Mouse (Mus musculus) midbrain, postnatal 0 days (tissue): ENCODE measurements at regions not wholly inside any gene's neighbourhood (a gene's known extent, or its start where the extent isn't known, plus 50 kb on each side); places are given as distances from the start of the nearest gene placed in this dataset.
A peak's percentile ranks its signal among the peaks of the same experiment; 100 is the strongest.

Experiments
- ATAC-seq: fragments of 200-750 bp; cut with Nextera tagmentation; 2 replicates; pipeline ENCODE4 v1.8.0; 2017; ENCODE audit warnings: moderate number of reproducible peaks, mild to moderate bottlenecking, moderate TSS enrichment, moderate library complexity; ENCODE audit not compliant: low FRiP score
- DNase-seq: peaks from one replicate; pipeline ENCODE4 v3.0.0-alpha.2; 2015; ENCODE audit warnings: low spot score
- H3K27ac ChIP-seq: fragments of 300-500 bp; sonication (generic); 2 replicates; pipeline ENCODE4 v1.5.1; 2014; ENCODE audit warnings: low read depth, mild to moderate bottlenecking, low read length, mixed read lengths
- H3K27me3 ChIP-seq: fragments of 300-500 bp; sonication (generic); 2 replicates; pipeline ENCODE4 v1.6.1; 2014; ENCODE audit warnings: low read length, control low read depth, mixed read lengths; ENCODE audit not compliant: insufficient read depth
- H3K36me3 ChIP-seq: fragments of 300-500 bp; sonication (generic); 2 replicates; pipeline ENCODE4 v1.6.1; 2014; ENCODE audit warnings: low read length, control low read depth, mixed read lengths; ENCODE audit not compliant: insufficient read depth
- H3K4me1 ChIP-seq: fragments of 300-500 bp; sonication (generic); 2 replicates; pipeline ENCODE4 v1.6.1; 2014; ENCODE audit warnings: mild to moderate bottlenecking, control low read depth, antibody characterized with exemption, low read length, mixed read lengths; ENCODE audit not compliant: insufficient read depth
- H3K4me2 ChIP-seq: fragments of 300-500 bp; sonication (generic); 2 replicates; pipeline ENCODE4 v1.6.1; 2014; ENCODE audit warnings: low read depth, mild to moderate bottlenecking, low read length, mixed read lengths; ENCODE audit not compliant: poor library complexity, severe bottlenecking
- H3K4me3 ChIP-seq: fragments of 300-500 bp; sonication (generic); 2 replicates; pipeline ENCODE4 v1.5.1; 2014; ENCODE audit warnings: low read depth, mild to moderate bottlenecking, low read length, moderate library complexity
- H3K9ac ChIP-seq: fragments of 300-500 bp; sonication (generic); replicated peaks from 2 replicates; pipeline ENCODE4 v1.6.1; 2014; ENCODE audit warnings: mild to moderate bottlenecking, low read length, moderate library complexity, mixed read lengths; ENCODE audit not compliant: poor library complexity, severe bottlenecking
- H3K9me3 ChIP-seq: fragments of 300-500 bp; sonication (generic); 2 replicates; pipeline ENCODE4 v1.6.1; 2016; ENCODE audit warnings: low read length, control low read depth
- CTCF ChIP-seq: IDR thresholded peaks from 2 replicates; pipeline ENCODE4 v1.5.1; 2016; ENCODE audit warnings: antibody characterized with exemption, mild to moderate bottlenecking
- WGBS: fragments of 180-500 bp; shearing (Covaris S2); extraction: QIAGEN DNeasy Blood & Tissue Kit; methylation state at CpG from one replicate; pipeline ENCODE4 v1.1.7; 2014; 5-methylcytosine and 5-hydroxymethylcytosine counted together

DNA sequence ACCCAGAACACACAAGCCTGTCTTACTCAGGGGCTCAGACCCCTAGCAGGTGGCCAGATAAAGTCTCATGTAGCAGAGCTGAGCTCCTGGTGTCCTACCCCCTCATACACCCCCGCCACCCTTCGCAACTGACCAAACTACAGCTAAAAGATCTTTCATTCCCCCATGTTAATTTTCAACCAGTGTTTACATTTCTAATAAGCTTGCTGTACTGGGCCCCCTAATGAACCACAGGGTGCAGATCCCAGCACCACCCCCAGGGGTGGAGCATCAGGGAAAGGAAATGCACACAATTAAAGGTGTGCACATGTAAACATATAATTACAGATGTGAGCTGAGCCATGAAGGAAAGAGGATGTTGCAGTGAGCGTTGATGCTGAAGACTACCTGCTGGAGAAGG, 54.6 kb upstream of the Stx16 start:
- Histone ChIP-seq H3K4me1 (no peaks in the 10 kb centered on the region; the same call in 1 of the 2 replicates), H3K9ac (no peak overlapping the region), H3K4me3 (no peak overlapping the region), H3K27me3 (no peaks in the 10 kb centered on the region), H3K9me3 (no peaks in the 10 kb centered on the region), H3K27ac (no peak overlapping the region), H3K36me3 (no peaks in the 10 kb centered on the region), H3K4me2 (no peak overlapping the region)
- no peak for DNase-seq
- ATAC-seq = no peak
- TF ChIP-seq CTCF = no peak
- 91% methylated on average over 3 of the region's 3 CpGs for WGBS

DNA sequence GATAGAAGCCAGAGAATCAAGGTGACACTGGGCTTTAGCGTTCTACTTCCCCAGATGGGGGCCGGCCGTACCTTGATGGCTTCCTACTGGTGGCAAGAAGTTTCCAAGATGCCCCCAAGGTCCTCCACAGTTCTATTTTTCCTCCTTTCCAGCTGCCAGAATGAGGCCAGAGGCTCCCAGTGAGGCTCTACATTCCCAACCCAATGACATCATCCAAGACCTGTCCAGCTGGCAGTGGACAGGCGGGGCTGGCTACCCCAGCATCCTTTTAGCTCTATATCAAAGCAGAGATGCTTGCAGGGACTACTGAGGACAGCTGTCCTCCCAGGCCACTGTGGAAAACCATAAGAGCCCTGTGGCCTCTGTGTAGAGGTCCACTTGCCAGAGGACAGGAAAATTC, 53.8 kb upstream of the Stx16 start:
- no peak for ATAC-seq

DNA sequence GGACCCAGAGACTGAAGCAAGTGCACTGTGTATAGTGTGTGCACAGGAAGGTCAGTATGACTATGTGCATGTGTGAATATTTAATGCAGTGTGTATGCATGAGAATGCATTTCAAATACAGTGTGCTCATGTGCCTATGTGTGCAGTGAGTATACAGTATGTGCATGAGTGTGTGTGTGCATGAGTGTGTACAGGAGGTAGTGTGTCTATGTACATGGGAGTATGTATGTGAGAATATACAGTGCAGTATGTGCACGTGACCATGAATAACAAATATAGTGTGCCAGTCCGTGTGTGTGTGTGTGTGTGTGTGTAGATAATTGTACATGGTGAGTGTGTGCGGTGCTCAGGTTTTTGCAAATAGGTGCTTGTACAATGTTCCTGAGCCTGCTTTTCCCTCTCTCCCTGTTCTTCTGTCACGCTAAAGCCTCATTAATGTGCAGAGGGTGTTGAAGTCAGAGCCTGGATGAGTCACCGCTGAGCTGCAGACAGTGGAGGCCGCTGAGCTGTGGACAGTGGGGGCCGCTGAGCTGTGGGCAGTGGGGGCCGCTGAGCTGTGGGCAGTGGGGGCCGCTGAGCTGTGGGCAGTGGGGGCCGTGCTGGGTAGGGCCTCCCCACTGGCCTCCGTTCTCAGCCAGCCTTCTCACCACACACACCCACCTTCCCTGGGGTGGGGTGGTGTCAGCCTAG, 50.8 kb upstream of the Stx16 start:
- ATAC-seq (peak; percentile 50; the same call in 1 of the 2 replicates), DNase-seq (no peak)
- Histone ChIP-seq H3K27ac (no peak overlapping the region), H3K4me2 (no peak overlapping the region), H3K4me3 (no peak overlapping the region), H3K27me3 (no peaks in the 10 kb centered on the region), H3K9ac (no peak overlapping the region), H3K4me1 (no peaks in the 10 kb centered on the region), H3K36me3 (no peaks in the 10 kb centered on the region), H3K9me3 (no peaks in the 10 kb centered on the region)
- 53% methylated on average over 11 of the region's 11 CpGs for WGBS
- no peak for TF ChIP-seq CTCF

More for the DNA sequence above, 53.8 kb upstream of the Stx16 start:
- Histone ChIP-seq H3K27ac (no peak overlapping the region), H3K4me3 (no peak overlapping the region), H3K4me1 (no peaks in the 10 kb centered on the region; the same call in 1 of the 2 replicates), H3K9me3 (no peaks in the 10 kb centered on the region), H3K9ac (no peak overlapping the region), H3K27me3 (no peaks in the 10 kb centered on the region), H3K36me3 (no peaks in the 10 kb centered on the region), H3K4me2 (no peak overlapping the region)
- WGBS = 98% methylated on average over 4 of the region's 4 CpGs
- DNase-seq = no peak
- TF ChIP-seq CTCF = no peak
